Comparison of ENCODE assay signal across 16 mouse cellular contexts in genomic region chr17:86214741-86215140, GRCm38 (mm10). TPM values are rescaled to one million over a fixed set of nuclear protein-coding genes. Genes with fewer than 3 reads are reported as not detected.
DNase-seq lines count a peak whose midpoint lies in the region; ATAC-seq and TF ChIP-seq lines count a peak whose summit lies in the region.
"Had no signal": no experiment of that assay in that cellular context is flagged by ENCODE, and none has a peak within 500 bp of the region (broad histone marks: within the 10 kb centered on the region; RNA-seq: fewer than 3 reads in every experiment).

No protein-coding gene starts in this region.

- intact Hi-C loops in left cerebral cortex, postnatal 14 days (cut with DNase I) = no loop called here

- H3K36me3 ChIP-seq in hindbrain, embryonic 15.5 days = no peaks in the 10 kb centered on the region
- no peaks in the 10 kb centered on the region for H3K36me3 ChIP-seq in hindbrain, embryonic 11.5 days (ENCODE audit: control insufficient read depth, insufficient read depth, low read length)
- no peaks in the 10 kb centered on the region for H3K36me3 ChIP-seq in stomach, embryonic 14.5 days (ENCODE audit: control insufficient read depth, insufficient read depth, low read length)
- no peaks in the 10 kb centered on the region for H3K36me3 ChIP-seq in stomach, postnatal 0 days (ENCODE audit: control insufficient read depth, insufficient read depth, low read length)
- H3K36me3 ChIP-seq: limb, embryonic 13.5 days; midbrain, embryonic 12.5 days had no signal

- peak overlapping the region; percentile 70 for H3K27ac ChIP-seq in hindbrain, embryonic 15.5 days (replicated peaks)
- no peak overlapping the region for H3K27ac ChIP-seq in hindbrain, embryonic 11.5 days (ENCODE audit: low read depth, low read length)
- H3K27ac ChIP-seq in stomach, embryonic 14.5 days (ENCODE audit: low read length) = peak overlapping the region; percentile 27
- no peak overlapping the region for H3K27ac ChIP-seq in stomach, postnatal 0 days (replicated peaks)
- H3K27ac ChIP-seq: limb, embryonic 13.5 days; midbrain, embryonic 12.5 days had no signal

- no peak overlapping the region for H3K4me3 ChIP-seq in hindbrain, embryonic 15.5 days
- H3K4me3 ChIP-seq in hindbrain, embryonic 11.5 days (ENCODE audit: low read depth, low read length) = no peak overlapping the region
- H3K4me3 ChIP-seq in stomach, embryonic 14.5 days (ENCODE audit: low read depth, low read length) = no peak overlapping the region
- H3K4me3 ChIP-seq in stomach, postnatal 0 days (ENCODE audit: low read depth, low read length) = no peak overlapping the region
- H3K4me3 ChIP-seq: limb, embryonic 13.5 days; midbrain, embryonic 12.5 days had no signal

- no peak for TF ChIP-seq CTCF in stomach, postnatal 0 days (IDR thresholded peaks at IDR 0.05; ENCODE audit: low read depth)

- H3K9me3 ChIP-seq in hindbrain, embryonic 15.5 days = no peaks in the 10 kb centered on the region
- no peaks in the 10 kb centered on the region for H3K9me3 ChIP-seq in hindbrain, embryonic 11.5 days (ENCODE audit: control insufficient read depth, low read length)
- H3K9me3 ChIP-seq in stomach, embryonic 14.5 days (ENCODE audit: control insufficient read depth, low read depth, low read length) = no peaks in the 10 kb centered on the region
- H3K9me3 ChIP-seq in stomach, postnatal 0 days (ENCODE audit: control insufficient read depth, low read length) = no peaks in the 10 kb centered on the region
- H3K9me3 ChIP-seq: limb, embryonic 13.5 days; midbrain, embryonic 12.5 days had no signal

- H3K27me3 ChIP-seq in hindbrain, embryonic 15.5 days = no peaks in the 10 kb centered on the region
- no peaks in the 10 kb centered on the region for H3K27me3 ChIP-seq in hindbrain, embryonic 11.5 days (ENCODE audit: control insufficient read depth, insufficient read depth, low read length)
- no peaks in the 10 kb centered on the region for H3K27me3 ChIP-seq in stomach, embryonic 14.5 days (ENCODE audit: control insufficient read depth, insufficient read depth, low read length)
- H3K27me3 ChIP-seq in stomach, postnatal 0 days (ENCODE audit: control insufficient read depth, insufficient read depth, low read length) = no peaks in the 10 kb centered on the region
- H3K27me3 ChIP-seq: limb, embryonic 13.5 days; midbrain, embryonic 12.5 days had no signal

- no peak for DNase-seq in hindbrain, embryonic 11.5 days (ENCODE audit: low spot score)
- no peak for DNase-seq in stomach, postnatal 0 days (ENCODE audit: low spot score)
- peak; percentile 46 to 51 for DNase-seq in left cerebral cortex, postnatal 14 days (ENCODE audit: low spot score in 2 of 2)
- no peak for DNase-seq in cerebellum, adult 11-12 months
- DNase-seq: cerebellum, adult 2 months; embryo, embryonic 11 days; gastrocnemius, postnatal 25 days; kidney, adult 2 months; kidney, postnatal 4 days had no signal

- TF ChIP-seq EP300 in stomach, postnatal 0 days (optimal IDR thresholded peaks at IDR 0.05) = no peak

- H3K9ac ChIP-seq in hindbrain, embryonic 15.5 days = no peak overlapping the region; the same call in 1 of the 2 replicates
- H3K9ac ChIP-seq in hindbrain, embryonic 11.5 days (ENCODE audit: low read depth, low read length) = no peak overlapping the region
- H3K9ac ChIP-seq in stomach, embryonic 14.5 days (replicated peaks; ENCODE audit: low read depth, low read length) = no peak overlapping the region
- H3K9ac ChIP-seq in stomach, postnatal 0 days (ENCODE audit: low read length) = no peak overlapping the region
- H3K9ac ChIP-seq: limb, embryonic 13.5 days; midbrain, embryonic 12.5 days had no signal

- no peak overlapping the region for H3K4me2 ChIP-seq in hindbrain, embryonic 15.5 days
- H3K4me2 ChIP-seq in hindbrain, embryonic 11.5 days (replicated peaks; ENCODE audit: low read depth, low read length) = no peak overlapping the region
- no peak overlapping the region for H3K4me2 ChIP-seq in stomach, embryonic 14.5 days (replicated peaks; ENCODE audit: low read depth, low read length)
- no peak overlapping the region for H3K4me2 ChIP-seq in stomach, postnatal 0 days (replicated peaks; ENCODE audit: low read depth)
- H3K4me2 ChIP-seq: heart, embryonic 11.5 days; limb, embryonic 13.5 days; midbrain, embryonic 12.5 days had no signal

- no peak for ATAC-seq in hindbrain, embryonic 15.5 days (ENCODE audit: low FRiP score, low read depth)
- no peak for ATAC-seq in hindbrain, embryonic 11.5 days (ENCODE audit: low FRiP score)
- ATAC-seq in stomach, embryonic 14.5 days (ENCODE audit: insufficient number of reproducible peaks, insufficient read depth, low FRiP score, low read depth) = no peak; the same call in 1 of the 2 replicates
- ATAC-seq in stomach, postnatal 0 days (ENCODE audit: low FRiP score, low TSS enrichment) = no peak
- no peak for ATAC-seq in erythroid progenitor cell, adult 5-6 weeks (replicated peaks; ENCODE audit: low FRiP score, poor library complexity, severe bottlenecking)
- ATAC-seq: CD4-positive, CD25-positive, alpha-beta regulatory T cell, adult 4 months had no signal

- 83% methylated on average over 14 of the region's 14 CpGs for WGBS in hindbrain, embryonic 15.5 days
- 87% methylated on average over 14 of the region's 14 CpGs for WGBS in hindbrain, embryonic 11.5 days
- 59% methylated on average over 14 of the region's 14 CpGs for WGBS in stomach, embryonic 14.5 days
- WGBS in stomach, postnatal 0 days = 65% methylated on average over 14 of the region's 14 CpGs

- H3K4me1 ChIP-seq in hindbrain, embryonic 15.5 days (replicated peaks) = peaks cover 6% of the 10 kb centered on the region; the same call in 1 of the 2 replicates
- H3K4me1 ChIP-seq in hindbrain, embryonic 11.5 days (replicated peaks; ENCODE audit: control insufficient read depth, insufficient read depth, low read length) = no peaks in the 10 kb centered on the region
- no peaks in the 10 kb centered on the region for H3K4me1 ChIP-seq in stomach, embryonic 14.5 days (ENCODE audit: control insufficient read depth, insufficient read depth, low read length)
- no peaks in the 10 kb centered on the region for H3K4me1 ChIP-seq in stomach, postnatal 0 days (replicated peaks; ENCODE audit: control insufficient read depth, insufficient read depth)
- H3K4me1 ChIP-seq: limb, embryonic 13.5 days; midbrain, embryonic 12.5 days had no signal

RNA-seq across cellular contexts. Expression of gene Prkce, which starts 47.2 kb away (rescaled TPM):
- 37.7 and 45.7 TPM in 2 replicates for polyA plus RNA-seq in hindbrain, embryonic 15.5 days (2015; fragmentation: Nextera tagmentation; extraction: Ambion mirVana)
- polyA plus RNA-seq in hindbrain, embryonic 11.5 days (2014; fragmentation: Nextera tagmentation; extraction: Ambion mirVana) = 7.3 and 7.4 TPM in 2 replicates
- 7.3 and 8.9 TPM in 2 replicates for polyA plus RNA-seq in stomach, embryonic 14.5 days (2014; fragmentation: Nextera tagmentation; extraction: Ambion mirVana)
- 3.0 and 3.4 TPM in 2 replicates for polyA plus RNA-seq in stomach, postnatal 0 days (2015; fragmentation: Nextera tagmentation; extraction: Ambion mirVana)
- 100 to 1,000 TPM; 248 to 271 TPM for total RNA-seq in left cerebral cortex, postnatal 14 days (2021)
- 2.9 and 4.0 TPM in 2 replicates for total RNA-seq in erythroid progenitor cell, adult 5-6 weeks (2015; ENCODE audit: low replicate concordance)
- 0.30 and 4.1 TPM in 2 replicates for total RNA-seq in erythroid progenitor cell, adult 5-6 weeks (2017; ENCODE audit: low replicate concordance)

Comparison
In these comparisons a context has a peak if more than half of its experiments do, and no peak if none do; other contexts are left out.
1. H3K27ac ChIP-seq: peak in hindbrain, embryonic 15.5 days (single experiment) and stomach, embryonic 14.5 days (single experiment); none in hindbrain, embryonic 11.5 days (single experiment) and stomach, postnatal 0 days (single experiment).
2. DNase-seq: peak in left cerebral cortex, postnatal 14 days (2 of 2); none in hindbrain, embryonic 11.5 days (single experiment), stomach, postnatal 0 days (single experiment) and cerebellum, adult 11-12 months (single experiment).